Mouse (Mus musculus) neural tube, embryonic 15.5 days (tissue): Measurements from ENCODE around the gene Gm37419. TPM values are rescaled to one million over a fixed set of nuclear protein-coding genes. Genes with fewer than 3 reads are reported as not detected.

Source experiments
- ATAC-seq: fragments of 200-750 bp; cut with Nextera tagmentation; 2 replicates; pipeline ENCODE4 v1.8.0; 2017; ENCODE audit warnings: mild to moderate bottlenecking, moderate TSS enrichment, moderate library complexity; ENCODE audit not compliant: low FRiP score
- H3K27ac ChIP-seq: fragments of 300-500 bp; sonication (generic); replicated peaks from 2 replicates; pipeline ENCODE4 v1.5.1; 2015; ENCODE audit warnings: mild to moderate bottlenecking, inconsistent platforms
- H3K27me3 ChIP-seq: fragments of 300-500 bp; sonication (generic); replicated peaks from 2 replicates; pipeline ENCODE4 v1.6.1; 2015; ENCODE audit warnings: inconsistent platforms
- H3K36me3 ChIP-seq: fragments of 300-500 bp; sonication (generic); 2 replicates; pipeline ENCODE4 v1.6.1; 2015; ENCODE audit warnings: inconsistent platforms
- H3K4me1 ChIP-seq: fragments of 300-500 bp; sonication (generic); 2 replicates; pipeline ENCODE4 v1.6.1; 2015; ENCODE audit warnings: inconsistent platforms
- H3K4me2 ChIP-seq: fragments of 300-500 bp; sonication (generic); 2 replicates; pipeline ENCODE4 v1.6.1; 2015; ENCODE audit warnings: inconsistent platforms, mild to moderate bottlenecking, moderate library complexity
- H3K4me3 ChIP-seq: fragments of 300-500 bp; sonication (generic); replicated peaks from 2 replicates; pipeline ENCODE4 v1.5.1; 2015; ENCODE audit warnings: mild to moderate bottlenecking, inconsistent platforms
- H3K9ac ChIP-seq: fragments of 300-500 bp; sonication (generic); replicated peaks from 2 replicates; pipeline ENCODE4 v1.6.1; 2015; ENCODE audit warnings: mild to moderate bottlenecking, inconsistent platforms
- H3K9me3 ChIP-seq: fragments of 300-500 bp; sonication (generic); replicated peaks from 2 replicates; pipeline ENCODE4 v1.6.1; 2016; ENCODE audit warnings: inconsistent platforms
- WGBS: fragments of 180-500 bp; shearing (Covaris S2); methylation state at CpG from one replicate; pipeline ENCODE4 v1.1.7; 2015; ENCODE audit warnings: mixed read lengths; 5-methylcytosine and 5-hydroxymethylcytosine counted together
- polyA plus RNA-seq: library from polyadenylated mRNA; unstranded; fragments of >200 nt; fragmentation: Nextera tagmentation; extraction: Ambion mirVana; gene quantifications from 2 replicates; pipeline ENCODE4 v1.2.1, GENCODE M21; 2015

Gm37419 gene
- polyA plus RNA-seq, 1 experiment from 2014 or later: not detected

GRCm38 (mm10) chr16:24034450-24034849, 46.2 kb downstream of the Gm37419 start:
- Histone ChIP-seq H3K4me1 (no peaks in the 10 kb centered on the region), H3K4me2 (no peak overlapping the region), H3K9ac (no peak overlapping the region), H3K27me3 (no peaks in the 10 kb centered on the region), H3K9me3 (no peaks in the 10 kb centered on the region), H3K36me3 (no peaks in the 10 kb centered on the region), H3K4me3 (no peak overlapping the region), H3K27ac (no peak overlapping the region)
- 75% methylated on average over 2 of the region's 2 CpGs for WGBS
- ATAC-seq: no peak

GRCm38 (mm10) chr16:24035767-24036166, 47.5 kb downstream of the Gm37419 start:
- no peaks in the 10 kb centered on the region for H3K4me1 ChIP-seq
- no peak overlapping the region for H3K4me3 ChIP-seq
- H3K27me3 ChIP-seq: no peaks in the 10 kb centered on the region
- ATAC-seq: no peak
- no peak overlapping the region for H3K4me2 ChIP-seq
- no peaks in the 10 kb centered on the region for H3K9me3 ChIP-seq
- H3K36me3 ChIP-seq: no peaks in the 10 kb centered on the region
- no peak overlapping the region for H3K9ac ChIP-seq
- H3K27ac ChIP-seq: no peak overlapping the region

- H3K27ac ChIP-seq: no peak overlapping the region
- 94% methylated on average over 3 of the region's 3 CpGs for WGBS
- no peak overlapping the region for H3K4me2 ChIP-seq
- no peaks in the 10 kb centered on the region for H3K4me1 ChIP-seq
- no peak overlapping the region for H3K9ac ChIP-seq
- no peak for ATAC-seq
- no peaks in the 10 kb centered on the region for H3K36me3 ChIP-seq
- no peaks in the 10 kb centered on the region for H3K9me3 ChIP-seq
- no peak overlapping the region for H3K4me3 ChIP-seq
- no peaks in the 10 kb centered on the region for H3K27me3 ChIP-seq
Measured at GRCm38 (mm10) chr16:24036398-24036797, 48.1 kb downstream of the Gm37419 start.

Other genes with a start within 250 kb of the Gm37419 start
- gene Sst, start 97.5 kb upstream of the Gm37419 start, polyA plus RNA-seq: 237 and 269 TPM in 2 replicates
- not detected in 2 replicates for gene Rtp2, start 56.1 kb upstream of the Gm37419 start, polyA plus RNA-seq
- gene Bcl6, start 370 bp downstream of the Gm37419 start, polyA plus RNA-seq: 0.84 and 1.3 TPM in 2 replicates